Mouse (Mus musculus): Measurements from ENCODE around the gene Fads2. TPM values are rescaled to one million over a fixed set of nuclear protein-coding genes. Genes with fewer than 3 reads are reported as not detected.

The Fads2 gene
- polyA plus RNA-seq (2012; rRNA removed): 233 and 251 TPM in 2 replicates

GRCm38 (mm10) chr19:10101341-10102053 is at the start of gene Fads2:
TSS of gene Fads2 (minus strand) at chr19:10101746.

GRCm38 (mm10) chr19:10041388-10042148 is 60.0 kb downstream of the Fads2 start, which contains the start of gene Fads3:
TSS of gene Fads3 (plus strand) at chr19:10041569.

Other genes starting within 250 kb of the Fads2 start
- gene Incenp, start 202.2 kb downstream of the Fads2 start, polyA plus RNA-seq (2012; rRNA removed): 15.4 and 17.4 TPM in 2 replicates
- 4,857 and 8,105 TPM in 2 replicates for gene Fth1, start 121.1 kb downstream of the Fads2 start, polyA plus RNA-seq (2012; rRNA removed)
- 1.5 and 2.1 TPM in 2 replicates for gene Best1, start 100.1 kb downstream of the Fads2 start, polyA plus RNA-seq (2012; rRNA removed)
- 32.2 and 35.6 TPM in 2 replicates for gene Rab3il1, start 100.1 kb downstream of the Fads2 start, polyA plus RNA-seq (2012; rRNA removed)
- gene Fads3, start 60.2 kb downstream of the Fads2 start, polyA plus RNA-seq (2012; rRNA removed): 88.2 and 106 TPM in 2 replicates
- gene Fads1, start 81.1 kb upstream of the Fads2 start, polyA plus RNA-seq (2012; rRNA removed): 63.3 and 95.1 TPM in 2 replicates
- gene Tmem258, start 102.3 kb upstream of the Fads2 start, polyA plus RNA-seq (2012; rRNA removed): 97.0 and 107 TPM in 2 replicates
- 18.0 and 24.8 TPM in 2 replicates for gene Fen1, start 102.4 kb upstream of the Fads2 start, polyA plus RNA-seq (2012; rRNA removed)
- gene Myrf, start 139.0 kb upstream of the Fads2 start, polyA plus RNA-seq (2012; rRNA removed): 31.1 and 31.6 TPM in 2 replicates
- 15.0 and 16.1 TPM in 2 replicates for gene Dagla, start 203.1 kb upstream of the Fads2 start, polyA plus RNA-seq (2012; rRNA removed)

All from ovary, adult 2 months (tissue).